Mouse (Mus musculus): ENCODE results near the gene Plac8. TPM values are rescaled to one million over a fixed set of nuclear protein-coding genes. Genes with fewer than 3 reads are reported as not detected.

The Plac8 gene
- polyA plus RNA-seq, 1 experiment from 2014 or later = 8.2 TPM

DNA sequence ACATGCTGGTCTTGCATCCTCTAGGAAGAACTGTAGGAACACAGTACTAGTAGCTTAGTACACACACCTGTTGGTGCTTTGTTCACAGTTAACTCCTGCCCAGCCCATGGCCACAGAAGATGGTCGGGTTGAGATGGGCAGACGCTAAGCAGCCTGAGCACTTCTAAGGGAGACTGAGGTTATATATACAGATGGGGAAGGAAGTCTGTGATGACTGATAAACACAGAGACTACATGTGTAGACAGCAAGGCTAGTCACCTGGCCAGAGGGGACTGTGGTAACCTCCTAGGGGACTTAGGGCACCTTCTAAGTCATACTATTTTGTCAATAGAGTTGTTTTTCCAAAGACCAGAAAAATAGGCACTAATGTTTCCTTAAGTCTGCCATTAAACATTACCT is 29.8 kb upstream of the Plac8 start:
- Histone ChIP-seq H3K4me2 (no peak overlapping the region), H3K9me3 (replicated peaks; ENCODE audit: control insufficient read depth, low read length) (no peaks in the 10 kb centered on the region), H3K27ac (ENCODE audit: low read depth, low read length) (no peak overlapping the region), H3K4me3 (ENCODE audit: low read depth, low read length) (no peak overlapping the region), H3K4me1 (ENCODE audit: control insufficient read depth, insufficient read depth, low read length) (0 out of 2 replicates have a peak, but pooled peaks cover 3% of the 10 kb centered on the region), H3K9ac (ENCODE audit: low read depth, low read length) (no peak overlapping the region), H3K27me3 (ENCODE audit: control insufficient read depth, insufficient read depth, low read length) (no peaks in the 10 kb centered on the region), H3K36me3 (ENCODE audit: control insufficient read depth, insufficient read depth, low read length) (no peaks in the 10 kb centered on the region)
- WGBS (ENCODE audit: insufficient replicate concordance) = 69% methylated on average over 2 of the region's 2 CpGs
- no peak for ATAC-seq (replicated peaks; ENCODE audit: insufficient number of reproducible peaks, low FRiP score, low TSS enrichment)

- ATAC-seq (replicated peaks; ENCODE audit: insufficient number of reproducible peaks, low FRiP score, low TSS enrichment) = no peak
- Histone ChIP-seq H3K9me3 (replicated peaks; ENCODE audit: control insufficient read depth, low read length) (no peaks in the 10 kb centered on the region), H3K9ac (ENCODE audit: low read depth, low read length) (no peak overlapping the region), H3K4me1 (ENCODE audit: control insufficient read depth, insufficient read depth, low read length) (no peaks in the 10 kb centered on the region), H3K27ac (ENCODE audit: low read depth, low read length) (no peak overlapping the region), H3K4me2 (no peak overlapping the region), H3K36me3 (ENCODE audit: control insufficient read depth, insufficient read depth, low read length) (no peaks in the 10 kb centered on the region), H3K4me3 (ENCODE audit: low read depth, low read length) (no peak overlapping the region), H3K27me3 (ENCODE audit: control insufficient read depth, insufficient read depth, low read length) (no peaks in the 10 kb centered on the region)
- 90% methylated on average over 9 of the region's 9 CpGs for WGBS (ENCODE audit: insufficient replicate concordance)
These were observed 27.0 kb upstream of the Plac8 start for GRCm38 (mm10) chr5:100598961-100599463.

DNA sequence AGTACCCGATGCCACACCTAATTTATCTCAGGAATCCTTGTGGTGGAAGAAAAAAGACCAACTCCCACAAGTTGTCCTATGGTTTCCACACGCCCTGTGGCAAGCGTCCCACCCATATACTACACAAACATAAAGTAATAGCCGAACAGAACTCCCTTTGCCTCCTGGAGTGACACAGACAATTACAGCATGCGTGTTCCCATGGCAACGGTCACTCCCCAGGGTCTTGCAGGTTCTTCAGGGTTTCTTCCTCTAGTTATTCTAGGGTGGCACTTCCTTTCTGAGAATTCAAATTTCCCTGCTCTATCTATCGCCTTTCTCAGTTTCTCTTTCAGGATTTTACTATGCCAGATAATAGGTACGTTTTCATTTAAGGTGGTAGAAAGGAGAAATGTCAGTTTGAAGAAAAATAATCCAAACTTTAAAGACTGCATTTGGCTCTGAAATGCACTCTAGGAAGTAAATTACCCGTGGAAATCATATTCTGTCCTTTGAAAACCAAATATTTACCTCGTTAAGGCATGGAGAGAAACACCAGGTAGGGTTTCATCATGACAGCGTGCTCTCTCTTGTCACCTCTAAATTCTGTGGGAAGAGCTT is 25.9 kb upstream of the Plac8 start:
- Histone ChIP-seq H3K27me3 (ENCODE audit: control insufficient read depth, insufficient read depth, low read length) (no peaks in the 10 kb centered on the region), H3K4me3 (ENCODE audit: low read depth, low read length) (no peak overlapping the region), H3K4me2 (no peak overlapping the region), H3K9ac (ENCODE audit: low read depth, low read length) (no peak overlapping the region), H3K9me3 (replicated peaks; ENCODE audit: control insufficient read depth, low read length) (no peaks in the 10 kb centered on the region), H3K4me1 (ENCODE audit: control insufficient read depth, insufficient read depth, low read length) (no peaks in the 10 kb centered on the region), H3K36me3 (ENCODE audit: control insufficient read depth, insufficient read depth, low read length) (no peaks in the 10 kb centered on the region), H3K27ac (ENCODE audit: low read depth, low read length) (no peak overlapping the region)
- WGBS (ENCODE audit: insufficient replicate concordance) = 70% methylated on average over 11 of the region's 11 CpGs
- no peak for ATAC-seq (replicated peaks; ENCODE audit: insufficient number of reproducible peaks, low FRiP score, low TSS enrichment)

DNA sequence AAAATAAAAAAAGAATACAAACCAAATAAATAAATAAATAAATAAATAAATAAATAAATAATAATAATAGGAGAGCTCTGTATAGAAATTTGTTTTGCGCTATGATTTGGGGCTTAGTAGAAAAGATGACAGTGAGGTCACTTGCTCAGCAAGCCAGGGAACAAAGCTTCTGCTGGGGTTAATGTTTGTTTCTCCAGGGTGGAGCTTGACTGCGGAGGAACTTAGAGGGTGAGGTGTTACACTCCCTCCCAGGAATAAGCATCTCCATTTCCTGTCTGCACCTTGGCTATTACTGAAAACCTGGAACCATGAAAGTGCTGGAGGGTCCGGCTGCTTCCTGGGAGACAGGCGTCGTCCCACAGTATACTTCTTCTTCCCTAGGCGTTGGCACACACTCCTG is 24.0 kb upstream of the Plac8 start:
- no peak overlapping the region for H3K4me2 ChIP-seq
- 87% methylated on average over 6 of the region's 6 CpGs for WGBS (ENCODE audit: insufficient replicate concordance)
- no peak for ATAC-seq (replicated peaks; ENCODE audit: insufficient number of reproducible peaks, low FRiP score, low TSS enrichment)

DNA sequence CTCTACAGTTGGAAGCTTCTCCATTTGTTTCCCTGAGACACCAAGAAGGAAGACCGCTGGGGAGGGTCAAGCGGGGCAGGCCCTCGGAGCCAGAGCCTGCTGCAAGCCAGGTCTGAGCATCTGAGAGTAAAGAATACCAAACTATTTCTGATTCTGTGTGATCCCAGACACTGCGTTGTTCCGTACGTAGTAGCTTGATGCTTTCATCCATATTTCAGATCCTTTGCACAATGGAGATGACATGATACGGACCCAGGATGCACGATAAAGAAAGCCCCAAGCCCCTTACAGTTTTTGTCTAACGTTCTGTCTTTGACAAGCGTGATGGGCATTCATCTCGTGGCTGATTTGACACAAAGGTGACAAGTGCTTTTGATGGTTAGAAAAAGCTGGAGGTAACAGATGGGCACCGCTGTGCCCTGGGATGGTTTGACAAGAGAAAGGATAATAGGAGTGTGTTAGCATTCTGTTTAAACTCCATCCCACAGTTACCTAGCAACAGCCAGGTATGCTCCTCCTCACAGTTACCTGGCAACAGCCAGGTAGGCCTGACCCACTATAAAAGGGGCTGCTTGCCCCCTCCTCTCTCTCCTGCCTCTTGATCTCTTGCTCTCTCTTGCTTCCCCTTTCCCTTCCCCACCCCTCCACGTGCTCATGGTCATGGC is 22.9 kb upstream of the Plac8 start:
- no peak overlapping the region for H3K27ac ChIP-seq (ENCODE audit: low read depth, low read length)
- ATAC-seq (replicated peaks; ENCODE audit: insufficient number of reproducible peaks, low FRiP score, low TSS enrichment) = no peak
- H3K9me3 ChIP-seq (replicated peaks; ENCODE audit: control insufficient read depth, low read length) = no peaks in the 10 kb centered on the region
- H3K9ac ChIP-seq (ENCODE audit: low read depth, low read length) = no peak overlapping the region
- H3K4me3 ChIP-seq (ENCODE audit: low read depth, low read length) = no peak overlapping the region
- H3K4me1 ChIP-seq (ENCODE audit: control insufficient read depth, insufficient read depth, low read length) = no peaks in the 10 kb centered on the region
- H3K36me3 ChIP-seq (ENCODE audit: control insufficient read depth, insufficient read depth, low read length) = no peaks in the 10 kb centered on the region
- H3K27me3 ChIP-seq (ENCODE audit: control insufficient read depth, insufficient read depth, low read length) = no peaks in the 10 kb centered on the region
- no peak overlapping the region for H3K4me2 ChIP-seq
- 84% methylated on average over 13 of the region's 13 CpGs for WGBS (ENCODE audit: insufficient replicate concordance)

More for the DNA sequence above, 24.0 kb upstream of the Plac8 start:
- no peak overlapping the region for H3K9ac ChIP-seq (ENCODE audit: low read depth, low read length)
- no peaks in the 10 kb centered on the region for H3K4me1 ChIP-seq (ENCODE audit: control insufficient read depth, insufficient read depth, low read length)
- H3K36me3 ChIP-seq (ENCODE audit: control insufficient read depth, insufficient read depth, low read length) = no peaks in the 10 kb centered on the region
- H3K4me3 ChIP-seq (ENCODE audit: low read depth, low read length) = no peak overlapping the region
- H3K27me3 ChIP-seq (ENCODE audit: control insufficient read depth, insufficient read depth, low read length) = no peaks in the 10 kb centered on the region
- H3K9me3 ChIP-seq (replicated peaks; ENCODE audit: control insufficient read depth, low read length) = no peaks in the 10 kb centered on the region
- no peak overlapping the region for H3K27ac ChIP-seq (ENCODE audit: low read depth, low read length)

DNA sequence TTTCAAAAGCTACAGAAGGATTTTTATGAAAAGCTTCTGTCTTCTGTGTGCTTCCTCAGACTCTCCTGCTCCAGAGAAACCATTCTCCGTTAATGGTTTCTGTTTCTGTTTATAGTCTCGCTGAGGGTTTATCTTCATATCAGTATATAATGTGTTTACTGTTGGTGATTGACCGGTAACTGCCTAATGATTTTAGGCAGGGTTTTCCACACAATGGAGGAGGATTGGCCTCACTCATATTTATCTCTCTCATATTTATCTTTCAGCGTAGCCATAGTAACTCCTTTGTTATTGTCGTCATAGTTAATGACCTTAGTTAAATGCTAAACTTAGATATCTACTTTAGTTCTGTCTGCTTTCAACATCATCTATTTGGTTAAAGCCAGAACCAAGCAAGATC is 18.5 kb upstream of the Plac8 start:
- H3K36me3 ChIP-seq (ENCODE audit: control insufficient read depth, insufficient read depth, low read length) = no peaks in the 10 kb centered on the region
- no peaks in the 10 kb centered on the region for H3K27me3 ChIP-seq (ENCODE audit: control insufficient read depth, insufficient read depth, low read length)
- no peaks in the 10 kb centered on the region for H3K4me1 ChIP-seq (ENCODE audit: control insufficient read depth, insufficient read depth, low read length)
- H3K4me2 ChIP-seq = no peak overlapping the region
- H3K9me3 ChIP-seq (replicated peaks; ENCODE audit: control insufficient read depth, low read length) = no peaks in the 10 kb centered on the region
- no peak overlapping the region for H3K4me3 ChIP-seq (ENCODE audit: low read depth, low read length)
- H3K27ac ChIP-seq (ENCODE audit: low read depth, low read length) = no peak overlapping the region
- WGBS (ENCODE audit: insufficient replicate concordance) = 73% methylated on average over 5 of the region's 5 CpGs
- no peak for ATAC-seq (replicated peaks; ENCODE audit: insufficient number of reproducible peaks, low FRiP score, low TSS enrichment)
- no peak overlapping the region for H3K9ac ChIP-seq (ENCODE audit: low read depth, low read length)

- Histone ChIP-seq H3K4me2 (no peak overlapping the region), H3K36me3 (ENCODE audit: control insufficient read depth, insufficient read depth, low read length) (no peaks in the 10 kb centered on the region), H3K4me3 (ENCODE audit: low read depth, low read length) (no peak overlapping the region), H3K9ac (ENCODE audit: low read depth, low read length) (no peak overlapping the region), H3K9me3 (replicated peaks; ENCODE audit: control insufficient read depth, low read length) (no peaks in the 10 kb centered on the region), H3K27ac (ENCODE audit: low read depth, low read length) (no peak overlapping the region), H3K27me3 (ENCODE audit: control insufficient read depth, insufficient read depth, low read length) (no peaks in the 10 kb centered on the region), H3K4me1 (ENCODE audit: control insufficient read depth, insufficient read depth, low read length) (no peaks in the 10 kb centered on the region)
- no peak for ATAC-seq (replicated peaks; ENCODE audit: insufficient number of reproducible peaks, low FRiP score, low TSS enrichment)
- WGBS (ENCODE audit: insufficient replicate concordance) = 43% methylated on average over 2 of the region's 2 CpGs
These were observed 15.6 kb upstream of the Plac8 start for GRCm38 (mm10) chr5:100587626-100588025.

- Histone ChIP-seq H3K9me3 (replicated peaks; ENCODE audit: control insufficient read depth, low read length) (no peaks in the 10 kb centered on the region), H3K27me3 (ENCODE audit: control insufficient read depth, insufficient read depth, low read length) (no peaks in the 10 kb centered on the region), H3K4me3 (ENCODE audit: low read depth, low read length) (no peak overlapping the region), H3K27ac (ENCODE audit: low read depth, low read length) (no peak overlapping the region), H3K36me3 (ENCODE audit: control insufficient read depth, insufficient read depth, low read length) (no peaks in the 10 kb centered on the region), H3K9ac (ENCODE audit: low read depth, low read length) (no peak overlapping the region), H3K4me2 (no peak overlapping the region), H3K4me1 (ENCODE audit: control insufficient read depth, insufficient read depth, low read length) (no peaks in the 10 kb centered on the region)
- no peak for ATAC-seq (replicated peaks; ENCODE audit: insufficient number of reproducible peaks, low FRiP score, low TSS enrichment)
- WGBS (ENCODE audit: insufficient replicate concordance) = 83% methylated on average over 7 of the region's 7 CpGs
These were observed 15.1 kb upstream of the Plac8 start for GRCm38 (mm10) chr5:100587136-100587535.

DNA sequence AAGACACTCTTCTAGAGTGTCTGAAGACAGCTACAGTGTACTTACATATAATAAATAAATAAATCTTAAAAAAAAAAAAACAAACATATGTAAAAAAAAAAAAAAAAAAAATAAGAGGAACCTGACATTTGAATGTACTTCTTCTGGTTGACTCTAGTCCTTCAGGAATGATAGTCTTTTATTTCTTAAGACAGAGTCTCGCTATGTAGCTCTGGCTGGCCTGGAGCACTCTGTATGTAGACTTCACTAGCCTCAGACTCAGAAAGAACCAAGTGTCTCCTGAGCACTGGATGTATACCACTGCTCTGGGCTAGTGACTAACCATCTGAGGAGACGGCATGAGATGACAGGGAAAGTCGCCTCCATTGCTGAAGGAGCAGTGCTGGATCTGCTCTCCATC is 13.6 kb upstream of the Plac8 start:
- ATAC-seq (replicated peaks; ENCODE audit: insufficient number of reproducible peaks, low FRiP score, low TSS enrichment) = no peak
- Histone ChIP-seq H3K36me3 (ENCODE audit: control insufficient read depth, insufficient read depth, low read length) (no peaks in the 10 kb centered on the region), H3K4me2 (no peak overlapping the region), H3K4me3 (ENCODE audit: low read depth, low read length) (no peak overlapping the region), H3K27me3 (ENCODE audit: control insufficient read depth, insufficient read depth, low read length) (no peaks in the 10 kb centered on the region), H3K4me1 (ENCODE audit: control insufficient read depth, insufficient read depth, low read length) (no peaks in the 10 kb centered on the region), H3K9ac (ENCODE audit: low read depth, low read length) (no peak overlapping the region), H3K9me3 (replicated peaks; ENCODE audit: control insufficient read depth, low read length) (no peaks in the 10 kb centered on the region), H3K27ac (ENCODE audit: low read depth, low read length) (no peak overlapping the region)
- 74% methylated on average over 3 of the region's 3 CpGs for WGBS (ENCODE audit: insufficient replicate concordance)

All from heart, embryonic 11.5 days (tissue).